Mouse (Mus musculus) liver, postnatal 0 days (tissue): ENCODE results near the gene Mlec.

ENCODE experiments used
- CTCF ChIP-seq: sonication (generic); IDR thresholded peaks from 2 replicates; pipeline ENCODE4 v1.5.1; 2016; ENCODE audit warnings: antibody characterized with exemption, low read depth
- EP300 ChIP-seq: IDR thresholded peaks from 2 replicates; pipeline ENCODE4 v1.6.1; 2016; ENCODE audit warnings: antibody characterized with exemption, low read depth, mild to moderate bottlenecking

- TF ChIP-seq CTCF: no peak
- no peak for TF ChIP-seq EP300
These were observed 2.1 kb downstream of the Mlec start for GRCm38 (mm10) chr5:115155831-115156230.
